Mouse (Mus musculus): Measurements from ENCODE around the gene Dppa3. TPM values are rescaled to one million over a fixed set of nuclear protein-coding genes. Genes with fewer than 3 reads are reported as not detected.

Dppa3 gene
- polyA plus RNA-seq, 1 experiment from 2014 or later: not detected

DNA sequence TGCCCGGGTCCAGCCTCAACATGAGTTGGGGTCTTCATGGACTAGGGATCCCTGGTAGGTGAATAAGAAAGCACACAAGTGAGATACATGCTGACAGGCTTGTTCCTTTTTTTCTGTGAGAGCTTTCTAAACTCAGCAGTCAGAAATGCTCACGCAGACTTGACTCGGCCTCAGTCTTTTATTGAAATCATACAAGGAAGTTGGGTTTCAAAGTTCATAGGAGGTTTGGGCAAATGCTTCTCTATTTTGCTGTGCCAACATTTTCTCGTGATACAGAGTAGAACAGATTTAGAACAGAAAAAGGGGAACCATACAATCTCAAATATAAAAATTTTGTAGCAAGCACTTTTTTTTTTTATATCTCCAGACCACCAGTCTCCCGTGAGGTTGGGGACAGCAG is 31.4 kb downstream of the Dppa3 start:
- H3K4me3 ChIP-seq (replicated peaks): no peak overlapping the region
- H3K9ac ChIP-seq: no peak overlapping the region
- no peak overlapping the region for H3K4me2 ChIP-seq
- no peak overlapping the region for H3K27ac ChIP-seq
- peaks cover 24% of the 10 kb centered on the region for H3K27me3 ChIP-seq
- no peak for ATAC-seq (ENCODE audit: low FRiP score)
- peaks cover 7% of the 10 kb centered on the region for H3K4me1 ChIP-seq
- no peaks in the 10 kb centered on the region for H3K9me3 ChIP-seq
- no peaks in the 10 kb centered on the region for H3K36me3 ChIP-seq (replicated peaks)
- 85% methylated on average over 5 of the region's 5 CpGs for WGBS

DNA sequence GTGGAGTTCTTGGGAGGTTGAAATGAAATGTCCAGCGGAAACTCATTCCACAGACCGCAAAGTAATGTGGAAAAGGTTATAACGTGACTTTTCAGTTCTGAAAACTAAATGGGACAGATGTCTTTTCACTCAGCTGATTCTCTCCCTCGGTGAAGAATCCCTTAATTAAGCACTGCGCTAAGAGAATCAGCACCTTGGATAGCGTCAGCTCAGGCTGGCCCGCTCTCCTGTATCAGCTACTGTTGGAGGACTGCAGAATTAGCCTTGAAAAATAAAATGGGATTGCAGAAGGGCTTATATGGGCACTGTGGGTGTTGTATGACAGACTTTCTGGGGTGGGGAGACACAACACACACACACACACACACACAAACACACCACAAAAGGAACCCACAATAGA is 33.4 kb downstream of the Dppa3 start:
- Histone ChIP-seq H3K27me3 (peaks cover 34% of the 10 kb centered on the region), H3K4me3 (replicated peaks) (no peak overlapping the region), H3K9ac (no peak overlapping the region), H3K9me3 (no peaks in the 10 kb centered on the region), H3K36me3 (replicated peaks) (no peaks in the 10 kb centered on the region), H3K4me1 (peaks cover 14% of the 10 kb centered on the region), H3K4me2 (no peak overlapping the region), H3K27ac (no peak overlapping the region)
- no peak for ATAC-seq (ENCODE audit: low FRiP score)
- 16% methylated on average over 7 of the region's 7 CpGs for WGBS

DNA sequence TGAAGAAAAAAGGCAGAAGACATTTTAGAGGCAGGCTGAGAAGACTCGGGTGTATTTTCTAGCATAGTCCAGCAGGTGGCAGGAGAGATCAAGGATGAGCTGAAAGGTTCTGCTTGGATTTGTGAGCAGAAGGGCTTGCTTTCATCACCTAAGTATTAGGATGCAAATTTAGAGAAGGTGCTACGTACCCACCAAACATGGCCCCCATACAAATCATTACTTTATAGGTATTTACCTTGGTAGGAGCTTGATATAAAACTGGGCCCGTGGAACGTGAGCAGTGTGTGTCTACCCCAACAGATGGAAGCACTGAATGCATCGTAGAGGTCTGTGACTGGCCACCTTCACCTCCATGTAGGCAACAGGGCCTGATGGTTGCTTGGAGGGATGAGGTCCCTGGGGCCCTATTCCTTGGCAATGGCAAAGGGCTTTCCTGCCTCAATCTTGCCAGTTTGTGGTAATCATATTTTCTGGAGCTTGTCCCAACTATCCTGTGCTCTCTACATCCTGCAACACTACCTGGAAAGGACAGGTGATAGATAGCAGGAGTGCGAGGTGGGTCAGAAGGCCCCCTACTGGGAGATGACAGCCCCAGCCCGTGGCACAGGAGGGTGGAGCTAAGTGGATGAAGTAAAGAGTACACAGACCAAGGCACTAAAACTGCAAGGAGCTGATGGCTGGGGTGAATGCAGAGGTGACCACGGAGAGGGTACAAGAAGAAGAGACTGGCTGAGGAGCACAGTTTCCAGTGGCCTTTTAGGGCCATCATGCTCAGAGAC is 34.6 kb downstream of the Dppa3 start:
- Histone ChIP-seq H3K36me3 (replicated peaks) (no peaks in the 10 kb centered on the region), H3K9me3 (no peaks in the 10 kb centered on the region), H3K4me3 (replicated peaks) (no peak overlapping the region), H3K27me3 (peaks cover 36% of the 10 kb centered on the region), H3K27ac (no peak overlapping the region), H3K4me1 (peaks cover 7% of the 10 kb centered on the region), H3K4me2 (no peak overlapping the region), H3K9ac (no peak overlapping the region)
- peak; percentile 60; the same call in 1 of the 2 replicates for ATAC-seq (ENCODE audit: low FRiP score)
- 44% methylated on average over 8 of the region's 8 CpGs for WGBS

DNA sequence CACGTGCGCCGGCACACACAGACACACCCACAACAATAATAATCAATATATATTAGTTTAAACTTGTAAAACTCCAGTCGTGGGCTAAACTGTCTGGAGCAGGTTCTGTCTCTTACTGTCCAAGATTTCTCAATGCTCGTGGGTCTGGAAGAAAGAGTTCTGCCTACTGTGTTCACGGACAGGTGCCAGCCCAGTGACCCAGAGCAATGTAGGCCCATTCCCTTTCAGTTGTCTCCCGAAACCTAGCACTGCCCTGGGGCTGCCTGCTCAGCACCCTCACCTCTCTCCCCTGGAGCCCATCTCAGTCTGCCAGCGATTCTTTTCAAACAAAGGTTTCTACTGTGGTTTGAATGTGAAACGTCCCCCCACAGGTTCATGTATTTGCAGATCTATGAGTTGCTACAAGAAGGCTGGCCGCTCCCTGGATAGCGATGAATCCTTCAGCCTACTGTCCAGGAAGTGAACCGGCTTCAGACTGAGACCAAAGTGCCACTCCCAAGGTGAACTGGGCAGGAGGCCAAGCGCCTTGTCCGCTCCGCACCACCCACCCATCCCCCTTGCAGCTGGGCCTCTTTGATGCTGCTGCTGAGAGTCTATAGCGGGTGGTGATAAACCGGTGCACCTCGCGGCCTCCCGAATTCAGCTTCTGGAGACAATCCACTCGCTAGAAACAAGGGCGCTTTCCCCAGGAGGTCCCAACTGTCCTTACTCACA is 36.5 kb downstream of the Dppa3 start:
- Histone ChIP-seq H3K4me3 (replicated peaks) (no peak overlapping the region), H3K9ac (no peak overlapping the region), H3K4me1 (peaks cover 7% of the 10 kb centered on the region), H3K9me3 (no peaks in the 10 kb centered on the region), H3K4me2 (no peak overlapping the region), H3K27me3 (peaks cover 37% of the 10 kb centered on the region), H3K27ac (no peak overlapping the region), H3K36me3 (replicated peaks) (no peaks in the 10 kb centered on the region)
- 36% methylated on average over 22 of the region's 22 CpGs for WGBS
- ATAC-seq (ENCODE audit: low FRiP score): no peak

DNA sequence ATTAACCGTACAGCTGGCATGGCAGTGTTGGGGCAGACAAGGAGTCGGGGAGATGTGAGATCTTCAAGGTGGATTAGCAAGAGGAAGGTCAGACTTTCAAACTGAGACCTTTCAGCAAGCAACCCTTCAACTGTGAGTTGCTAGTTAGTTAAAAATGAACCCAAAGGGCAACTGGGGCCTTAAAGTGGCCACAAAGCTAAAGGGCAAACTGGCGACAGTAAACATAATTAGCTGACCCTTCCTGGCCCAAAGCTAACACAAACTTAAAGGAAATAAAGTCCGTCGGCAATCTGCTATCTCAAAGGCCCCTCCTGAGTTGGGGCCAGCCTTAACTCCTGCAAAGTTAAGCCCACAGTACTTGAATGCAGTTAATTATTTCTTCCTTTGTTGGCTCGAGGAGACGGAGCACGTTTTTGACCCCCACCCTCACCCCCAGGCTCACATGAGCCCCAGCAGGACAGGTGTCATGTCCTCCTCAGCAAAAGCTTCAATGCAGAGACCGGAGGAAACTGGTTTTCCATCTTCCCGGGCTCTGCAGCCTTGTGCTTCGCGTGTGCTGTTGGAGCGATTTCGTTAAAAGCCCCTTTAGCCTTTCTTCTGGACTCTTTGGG is 37.5 kb downstream of the Dppa3 start:
- Histone ChIP-seq H3K4me2 (no peak overlapping the region), H3K36me3 (replicated peaks) (no peaks in the 10 kb centered on the region), H3K9ac (no peak overlapping the region), H3K9me3 (no peaks in the 10 kb centered on the region), H3K4me1 (peaks cover 7% of the 10 kb centered on the region), H3K4me3 (replicated peaks) (no peak overlapping the region), H3K27ac (no peak overlapping the region), H3K27me3 (peaks cover 42% of the 10 kb centered on the region)
- ATAC-seq (ENCODE audit: low FRiP score): no peak
- whole genome bisulfite sequencing: 26% methylated on average over 14 of the region's 14 CpGs

DNA sequence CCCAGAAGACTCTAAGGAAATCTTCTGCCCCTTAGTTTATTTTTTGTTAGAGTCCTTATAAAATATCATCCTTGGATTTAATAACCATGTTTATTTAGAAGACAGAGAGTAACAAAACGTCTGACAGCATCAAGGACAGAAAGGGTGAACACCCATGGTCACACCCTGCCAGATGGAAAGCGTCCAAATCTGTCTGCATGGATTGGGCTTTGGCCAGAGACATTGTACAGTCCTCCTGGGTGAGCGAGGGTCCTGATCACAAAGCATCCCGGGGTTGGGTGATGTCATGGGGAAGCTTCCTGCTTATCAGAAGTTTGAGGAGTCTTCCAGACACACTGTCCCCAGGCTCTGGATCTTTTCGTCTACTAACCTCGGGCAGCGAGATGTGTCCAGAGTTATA is 39.7 kb downstream of the Dppa3 start:
- H3K4me3 ChIP-seq (replicated peaks): no peak overlapping the region
- no peaks in the 10 kb centered on the region for H3K36me3 ChIP-seq (replicated peaks)
- H3K4me2 ChIP-seq: no peak overlapping the region
- ATAC-seq (ENCODE audit: low FRiP score): no peak
- no peaks in the 10 kb centered on the region for H3K9me3 ChIP-seq
- peaks cover 15% of the 10 kb centered on the region for H3K4me1 ChIP-seq
- WGBS: 82% methylated on average over 7 of the region's 7 CpGs
- H3K9ac ChIP-seq: no peak overlapping the region
- no peak overlapping the region for H3K27ac ChIP-seq
- peaks cover 41% of the 10 kb centered on the region for H3K27me3 ChIP-seq

DNA sequence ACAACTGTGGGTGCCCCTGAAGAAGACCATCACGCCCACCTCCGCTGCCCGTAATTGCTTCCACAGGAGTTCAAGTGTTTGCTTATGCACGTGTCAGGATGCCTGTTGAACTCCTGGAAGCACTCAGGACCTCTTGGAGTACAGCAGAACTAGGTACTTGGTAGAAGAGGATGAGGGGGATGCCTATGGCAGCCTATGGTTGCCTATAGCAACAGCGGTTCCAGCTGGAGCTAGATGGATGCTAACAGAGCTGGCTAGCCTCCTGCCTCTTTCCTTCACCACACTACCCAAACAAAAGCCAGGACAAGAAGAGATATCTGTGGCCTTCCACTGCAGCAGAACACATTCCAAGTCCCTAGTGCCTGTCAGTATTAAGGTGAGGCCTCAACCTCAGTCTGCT is 41.5 kb downstream of the Dppa3 start:
- Histone ChIP-seq H3K4me3 (replicated peaks) (no peak overlapping the region), H3K4me2 (no peak overlapping the region), H3K9me3 (no peaks in the 10 kb centered on the region), H3K4me1 (peaks cover 15% of the 10 kb centered on the region), H3K27me3 (peaks cover 24% of the 10 kb centered on the region), H3K36me3 (replicated peaks) (no peaks in the 10 kb centered on the region), H3K27ac (no peak overlapping the region), H3K9ac (no peak overlapping the region)
- no peak for ATAC-seq (ENCODE audit: low FRiP score)
- 76% methylated on average over 5 of the region's 5 CpGs for WGBS

DNA sequence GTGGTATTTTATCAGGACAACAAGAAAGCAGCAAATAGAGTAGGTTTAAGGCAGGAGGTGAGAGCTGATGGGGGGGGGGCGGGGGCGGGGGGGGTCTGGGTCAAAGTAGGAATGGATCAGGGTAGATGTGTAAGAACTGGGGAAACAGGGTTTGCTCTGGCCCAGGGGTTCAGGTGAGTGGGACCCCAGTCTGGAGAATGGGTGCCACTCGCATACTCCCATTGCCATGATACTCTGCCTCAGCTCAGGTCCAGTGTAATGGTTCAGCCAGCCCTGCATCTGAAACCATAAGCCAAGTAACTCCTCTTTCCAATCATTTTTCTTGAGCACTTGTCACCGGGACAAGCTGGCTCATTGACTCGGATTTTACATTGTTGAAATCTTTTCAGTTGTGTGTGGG is 42.6 kb downstream of the Dppa3 start:
- Histone ChIP-seq H3K4me2 (no peak overlapping the region), H3K36me3 (replicated peaks) (no peaks in the 10 kb centered on the region), H3K4me3 (replicated peaks) (no peak overlapping the region), H3K9me3 (no peaks in the 10 kb centered on the region), H3K9ac (no peak overlapping the region), H3K27me3 (peaks cover 14% of the 10 kb centered on the region; the same call in 1 of the 2 replicates), H3K27ac (no peak overlapping the region), H3K4me1 (peaks cover 8% of the 10 kb centered on the region; the same call in 1 of the 2 replicates)
- 0 out of 2 replicates have a peak, but pooled peaks have one; percentile 4 for ATAC-seq (ENCODE audit: low FRiP score)
- 74% methylated on average over 5 of the region's 5 CpGs for WGBS

DNA sequence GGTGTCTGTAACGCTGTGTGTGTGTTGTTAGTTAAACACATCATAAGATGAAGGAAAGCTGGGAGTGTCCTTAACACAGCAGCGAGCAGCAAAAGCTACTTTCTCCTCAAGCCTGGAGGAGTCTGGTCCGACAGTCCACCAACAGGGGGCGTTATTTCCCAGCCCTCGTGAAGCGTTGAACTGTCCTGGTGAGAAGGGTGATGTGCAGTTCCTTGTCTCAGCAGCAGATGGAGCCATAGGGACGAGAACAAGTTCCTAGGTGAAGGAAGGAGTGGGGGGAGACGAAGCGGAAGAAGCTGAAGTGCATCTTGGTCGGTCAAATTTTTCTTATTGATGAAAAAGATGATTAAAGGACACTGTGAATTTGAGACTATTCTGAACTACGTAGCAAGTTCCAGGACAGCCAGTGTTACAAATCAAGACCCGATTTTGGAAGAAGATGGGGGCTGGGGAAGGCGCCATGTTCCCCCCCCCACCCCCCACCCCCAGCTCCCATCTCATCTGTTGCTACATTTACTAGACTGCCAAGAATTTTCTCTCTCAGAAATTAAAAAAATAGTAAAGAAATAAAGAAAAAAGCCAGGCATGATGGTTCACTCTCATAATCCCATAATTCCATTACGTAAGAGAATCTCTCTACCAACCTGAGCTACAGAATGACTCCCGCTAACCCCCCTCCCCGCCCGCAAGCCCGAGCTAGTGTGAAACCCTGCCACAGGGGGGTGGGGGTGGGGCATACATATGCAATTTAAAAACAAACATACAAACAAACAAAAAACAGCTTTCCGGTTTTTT is 43.4 kb downstream of the Dppa3 start:
- H3K27ac ChIP-seq: no peak overlapping the region
- H3K4me1 ChIP-seq: peaks cover 8% of the 10 kb centered on the region; the same call in 1 of the 2 replicates
- 6% methylated on average over 19 of the region's 19 CpGs for WGBS
- H3K36me3 ChIP-seq (replicated peaks): no peaks in the 10 kb centered on the region
- ATAC-seq (ENCODE audit: low FRiP score): peak; percentile 93
- H3K9me3 ChIP-seq: no peaks in the 10 kb centered on the region
- 0 out of 2 replicates have a peak, but pooled peaks cover 8% of the 10 kb centered on the region for H3K27me3 ChIP-seq
- peak overlapping the region; percentile 42 for H3K4me3 ChIP-seq (replicated peaks)
- peak overlapping the region; percentile 58 for H3K4me2 ChIP-seq
- peak overlapping the region; percentile 30; the same call in 1 of the 2 replicates for H3K9ac ChIP-seq

DNA sequence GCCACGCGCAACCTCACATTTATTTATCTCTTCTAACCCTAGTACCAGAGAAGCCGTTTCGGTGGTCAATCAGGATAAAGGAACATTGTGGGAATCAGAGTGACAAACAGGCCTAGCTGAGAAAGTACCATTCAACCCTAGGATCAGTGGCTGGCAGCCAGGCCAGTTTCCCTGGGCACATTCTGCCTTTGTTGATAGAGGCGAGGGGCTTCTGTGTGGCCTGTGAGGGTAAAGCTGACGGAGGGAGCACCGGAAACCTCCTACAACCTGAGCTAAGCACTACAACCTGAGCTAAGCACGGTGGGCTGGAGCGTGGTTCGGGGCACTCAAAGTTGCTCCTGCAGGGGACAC is 44.0 kb downstream of the Dppa3 start:
- no peaks in the 10 kb centered on the region for H3K9me3 ChIP-seq
- 0 out of 2 replicates have a peak, but pooled peaks have one; percentile 28 for ATAC-seq (ENCODE audit: low FRiP score)
- H3K4me3 ChIP-seq (replicated peaks): peak overlapping the region; percentile 42
- no peaks in the 10 kb centered on the region for H3K36me3 ChIP-seq (replicated peaks)
- 0 out of 2 replicates have a peak, but pooled peaks cover 6% of the 10 kb centered on the region for H3K27me3 ChIP-seq
- peak overlapping the region; percentile 58 for H3K4me2 ChIP-seq
- peak overlapping the region; percentile 30; the same call in 1 of the 2 replicates for H3K9ac ChIP-seq
- whole genome bisulfite sequencing: 21% methylated on average over 10 of the region's 10 CpGs
- peaks cover 8% of the 10 kb centered on the region; the same call in 1 of the 2 replicates for H3K4me1 ChIP-seq
- no peak overlapping the region for H3K27ac ChIP-seq

DNA sequence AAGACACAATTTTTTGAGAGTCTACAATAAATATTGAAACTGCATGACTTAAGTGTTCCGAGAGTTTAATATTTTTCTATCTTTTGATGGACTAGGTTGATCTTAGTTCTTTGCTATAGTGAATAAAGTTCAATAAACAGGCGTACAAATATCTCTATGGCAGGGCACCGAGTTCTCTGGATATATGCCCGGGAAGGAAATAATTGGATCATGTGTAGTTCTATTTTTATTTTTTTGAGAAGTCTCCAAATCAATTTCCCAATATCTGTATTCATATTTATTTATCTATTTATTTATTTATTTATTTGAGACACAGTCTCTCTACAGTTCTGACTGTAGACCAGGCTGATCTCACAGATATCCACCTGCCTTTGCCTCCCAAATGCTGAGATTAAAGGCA is 44.6 kb downstream of the Dppa3 start:
- Histone ChIP-seq H3K4me3 (replicated peaks) (no peak overlapping the region), H3K27me3 (0 out of 2 replicates have a peak, but pooled peaks cover 6% of the 10 kb centered on the region), H3K27ac (no peak overlapping the region), H3K9me3 (no peaks in the 10 kb centered on the region), H3K36me3 (replicated peaks) (no peaks in the 10 kb centered on the region), H3K4me2 (no peak overlapping the region), H3K4me1 (peaks cover 8% of the 10 kb centered on the region; the same call in 1 of the 2 replicates), H3K9ac (no peak overlapping the region)
- 92% methylated on average over 4 of the region's 4 CpGs for WGBS
- ATAC-seq (ENCODE audit: low FRiP score): no peak
